Mouse (Mus musculus): ENCODE measurements around the gene Eif2ak4.

- TF ChIP-seq CTCF (IDR thresholded peaks at IDR 0.05; ENCODE audit: extremely low read depth, insufficient read depth, insufficient read length, insufficient replicate concordance), result no peak
- no peak for TF ChIP-seq POLR2A (IDR thresholded peaks at IDR 0.05; ENCODE audit: low read depth, low read length)
Observed at GRCm38 (mm10) chr2:118500191-118500590, 111.8 kb downstream of the Eif2ak4 start.
